Mouse (Mus musculus): Measurements from ENCODE around the gene Crk. TPM values are rescaled to one million over a fixed set of nuclear protein-coding genes. Genes with fewer than 3 reads are reported as not detected.

The Crk gene
- polyA plus RNA-seq, 1 experiment, result 39.3 TPM

- TF ChIP-seq MYOG (IDR thresholded peaks at IDR 0.05; ENCODE audit: control insufficient read depth, extremely low read depth, insufficient read length) (no peak), CEBPB (IDR thresholded peaks at IDR 0.05; ENCODE audit: low read depth) (no peak), CTCF (IDR thresholded peaks at IDR 0.05; ENCODE audit: control insufficient read depth, insufficient read depth, insufficient read length) (no peak), MAX (IDR thresholded peaks at IDR 0.05) (no peak), FOSL1 (IDR thresholded peaks at IDR 0.05; ENCODE audit: insufficient read depth, low read length, poor library complexity, severe bottlenecking) (no peak), MYOD1 (IDR thresholded peaks at IDR 0.05; ENCODE audit: control insufficient read depth, insufficient read length, low read depth) (no peak), USF1 (IDR thresholded peaks at IDR 0.05; ENCODE audit: low read depth) (no peak)
- no peak overlapping the region for H3ac ChIP-seq (ENCODE audit: control insufficient read depth, insufficient read length, low read depth)
- H3K79me2 ChIP-seq (ENCODE audit: control insufficient read depth, insufficient read depth), result peaks cover 100% of the 10 kb centered on the region
- H3K4me3 ChIP-seq (ENCODE audit: insufficient read depth, poor library complexity, severe bottlenecking), result no peak overlapping the region
- H3K27me3 ChIP-seq (ENCODE audit: control insufficient read depth, insufficient read depth, insufficient read length), result no peaks in the 10 kb centered on the region
- H3K36me3 ChIP-seq (ENCODE audit: control insufficient read depth, insufficient read depth), result peaks cover 58% of the 10 kb centered on the region
- H3K79me3 ChIP-seq (ENCODE audit: low read depth), result peaks cover 96% of the 10 kb centered on the region
Measured at GRCm38 (mm10) chr11:75741615-75742014, 62.6 kb downstream of the Crk start.

GRCm38 (mm10) chr11:75744761-75745160 is 65.7 kb downstream of the Crk start:
- H3K79me2 ChIP-seq (ENCODE audit: control insufficient read depth, insufficient read depth), result peaks cover 100% of the 10 kb centered on the region
- H3K4me3 ChIP-seq (ENCODE audit: insufficient read depth, poor library complexity, severe bottlenecking), result no peak overlapping the region
- H3K27me3 ChIP-seq (ENCODE audit: control insufficient read depth, insufficient read depth, insufficient read length), result no peaks in the 10 kb centered on the region
- H3K36me3 ChIP-seq (ENCODE audit: control insufficient read depth, insufficient read depth), result peaks cover 44% of the 10 kb centered on the region
- no peak for TF ChIP-seq MAX (IDR thresholded peaks at IDR 0.05)
- TF ChIP-seq USF1 (IDR thresholded peaks at IDR 0.05; ENCODE audit: low read depth), result no peak
- no peak for TF ChIP-seq MYOD1 (IDR thresholded peaks at IDR 0.05; ENCODE audit: control insufficient read depth, insufficient read length, low read depth)
- TF ChIP-seq CTCF (IDR thresholded peaks at IDR 0.05; ENCODE audit: control insufficient read depth, insufficient read depth, insufficient read length), result no peak
- TF ChIP-seq MYOG (IDR thresholded peaks at IDR 0.05; ENCODE audit: control insufficient read depth, extremely low read depth, insufficient read length), result no peak
- TF ChIP-seq CEBPB (IDR thresholded peaks at IDR 0.05; ENCODE audit: low read depth), result no peak
- no peak for TF ChIP-seq FOSL1 (IDR thresholded peaks at IDR 0.05; ENCODE audit: insufficient read depth, low read length, poor library complexity, severe bottlenecking)
- H3ac ChIP-seq (ENCODE audit: control insufficient read depth, insufficient read length, low read depth), result no peak overlapping the region
- H3K79me3 ChIP-seq (ENCODE audit: low read depth), result peaks cover 96% of the 10 kb centered on the region

GRCm38 (mm10) chr11:75750537-75750936 is 71.5 kb downstream of the Crk start:
- Histone ChIP-seq H3ac (ENCODE audit: control insufficient read depth, insufficient read length, low read depth) (no peak overlapping the region), H3K4me3 (ENCODE audit: insufficient read depth, poor library complexity, severe bottlenecking) (no peak overlapping the region), H3K79me3 (ENCODE audit: low read depth) (peaks cover 99% of the 10 kb centered on the region), H3K79me2 (ENCODE audit: control insufficient read depth, insufficient read depth) (peaks cover 100% of the 10 kb centered on the region), H3K36me3 (ENCODE audit: control insufficient read depth, insufficient read depth) (peaks cover 66% of the 10 kb centered on the region), H3K27me3 (ENCODE audit: control insufficient read depth, insufficient read depth, insufficient read length) (no peaks in the 10 kb centered on the region)
- TF ChIP-seq USF1 (IDR thresholded peaks at IDR 0.05; ENCODE audit: low read depth), result no peak
- no peak for TF ChIP-seq CTCF (IDR thresholded peaks at IDR 0.05; ENCODE audit: control insufficient read depth, insufficient read depth, insufficient read length)
- no peak for TF ChIP-seq MYOG (IDR thresholded peaks at IDR 0.05; ENCODE audit: control insufficient read depth, extremely low read depth, insufficient read length)
- TF ChIP-seq MYOD1 (IDR thresholded peaks at IDR 0.05; ENCODE audit: control insufficient read depth, insufficient read length, low read depth), result no peak
- TF ChIP-seq CEBPB (IDR thresholded peaks at IDR 0.05; ENCODE audit: low read depth), result no peak
- no peak for TF ChIP-seq MAX (IDR thresholded peaks at IDR 0.05)
- TF ChIP-seq FOSL1 (IDR thresholded peaks at IDR 0.05; ENCODE audit: insufficient read depth, low read length, poor library complexity, severe bottlenecking), result no peak

- TF ChIP-seq MYOD1 (IDR thresholded peaks at IDR 0.05; ENCODE audit: control insufficient read depth, insufficient read length, low read depth) (no peak), CEBPB (IDR thresholded peaks at IDR 0.05; ENCODE audit: low read depth) (no peak), USF1 (IDR thresholded peaks at IDR 0.05; ENCODE audit: low read depth) (no peak), FOSL1 (IDR thresholded peaks at IDR 0.05; ENCODE audit: insufficient read depth, low read length, poor library complexity, severe bottlenecking) (no peak)
- no peaks in the 10 kb centered on the region for H3K27me3 ChIP-seq (ENCODE audit: control insufficient read depth, insufficient read depth, insufficient read length)
- no peak overlapping the region for H3K4me3 ChIP-seq (ENCODE audit: insufficient read depth, poor library complexity, severe bottlenecking)
- H3K79me2 ChIP-seq (ENCODE audit: control insufficient read depth, insufficient read depth), result peaks cover 100% of the 10 kb centered on the region
- H3K36me3 ChIP-seq (ENCODE audit: control insufficient read depth, insufficient read depth), result peaks cover 72% of the 10 kb centered on the region
- H3ac ChIP-seq (ENCODE audit: control insufficient read depth, insufficient read length, low read depth), result no peak overlapping the region
- peaks cover 100% of the 10 kb centered on the region for H3K79me3 ChIP-seq (ENCODE audit: low read depth)
Measured at GRCm38 (mm10) chr11:75751082-75751481, 72.0 kb downstream of the Crk start.

Other genes with a start within 250 kb of the Crk start
- 0.07 TPM for gene Serpinf2, start 239.7 kb upstream of the Crk start, polyA plus RNA-seq (2012; fragmentation: generic; extraction: Trizol)
- gene Wdr81, start 224.5 kb upstream of the Crk start, polyA plus RNA-seq (2012; fragmentation: generic; extraction: Trizol), result 21.6 TPM
- gene Tlcd2, start 217.5 kb upstream of the Crk start, polyA plus RNA-seq (2012; fragmentation: generic; extraction: Trizol), result 1.5 TPM
- gene Prpf8, start 192.4 kb upstream of the Crk start, polyA plus RNA-seq (2012; fragmentation: generic; extraction: Trizol), result 104 TPM
- 3.2 TPM for gene Rilp, start 169.2 kb upstream of the Crk start, polyA plus RNA-seq (2012; fragmentation: generic; extraction: Trizol)
- gene Scarf1, start 165.7 kb upstream of the Crk start, polyA plus RNA-seq (2012; fragmentation: generic; extraction: Trizol), result 0.11 TPM
- gene Slc43a2, start 147.6 kb upstream of the Crk start, polyA plus RNA-seq (2012; fragmentation: generic; extraction: Trizol), result 2.2 TPM
- 118 TPM for gene Pitpna, start 91.2 kb upstream of the Crk start, polyA plus RNA-seq (2012; fragmentation: generic; extraction: Trizol)
- gene Inpp5k, start 48.3 kb upstream of the Crk start, polyA plus RNA-seq (2012; fragmentation: generic; extraction: Trizol), result 8.9 TPM
- 166 TPM for gene Myo1c, start 28.8 kb upstream of the Crk start, polyA plus RNA-seq (2012; fragmentation: generic; extraction: Trizol)
- gene Ywhae, start 53.6 kb downstream of the Crk start, polyA plus RNA-seq (2012; fragmentation: generic; extraction: Trizol), result 528 TPM
- gene Doc2b, start 116.8 kb downstream of the Crk start, polyA plus RNA-seq (2012; fragmentation: generic; extraction: Trizol), result 0.04 TPM

Data from C2C12 (cell line).